Mouse (Mus musculus) thymus, adult 2 months (tissue): Measurements from ENCODE around the gene Eddm3b.

Source experiments
- CTCF ChIP-seq: fragments of 200-500 bp; IDR thresholded peaks from 2 replicates; pipeline ENCODE4 v1.5.1; 2012; ENCODE audit warnings: mild to moderate bottlenecking, control low read depth, low read length, moderate library complexity, borderline replicate concordance; ENCODE audit not compliant: control insufficient read depth, poor library complexity, insufficient read depth; ENCODE audit errors: extremely low read depth
- POLR2A ChIP-seq: fragments of 200-500 bp; IDR thresholded peaks from 2 replicates; pipeline ENCODE4 v1.6.1; 2012; ENCODE audit warnings: mild to moderate bottlenecking, low read length, control low read depth, moderate library complexity; ENCODE audit not compliant: control insufficient read depth, poor library complexity, insufficient read depth; ENCODE audit errors: extremely low read depth

GRCm38 (mm10) chr14:51148006-51148405 is 33.8 kb downstream of the Eddm3b start:
- TF ChIP-seq POLR2A (no peak), CTCF (no peak)
